Mouse (Mus musculus): ENCODE measurements around the gene Prrt1. TPM values are rescaled to one million over a fixed set of nuclear protein-coding genes. Genes with fewer than 3 reads are reported as not detected.

Prrt1 gene
- polyA plus RNA-seq, 1 experiment from 2014 or later: 2.4 TPM

DNA sequence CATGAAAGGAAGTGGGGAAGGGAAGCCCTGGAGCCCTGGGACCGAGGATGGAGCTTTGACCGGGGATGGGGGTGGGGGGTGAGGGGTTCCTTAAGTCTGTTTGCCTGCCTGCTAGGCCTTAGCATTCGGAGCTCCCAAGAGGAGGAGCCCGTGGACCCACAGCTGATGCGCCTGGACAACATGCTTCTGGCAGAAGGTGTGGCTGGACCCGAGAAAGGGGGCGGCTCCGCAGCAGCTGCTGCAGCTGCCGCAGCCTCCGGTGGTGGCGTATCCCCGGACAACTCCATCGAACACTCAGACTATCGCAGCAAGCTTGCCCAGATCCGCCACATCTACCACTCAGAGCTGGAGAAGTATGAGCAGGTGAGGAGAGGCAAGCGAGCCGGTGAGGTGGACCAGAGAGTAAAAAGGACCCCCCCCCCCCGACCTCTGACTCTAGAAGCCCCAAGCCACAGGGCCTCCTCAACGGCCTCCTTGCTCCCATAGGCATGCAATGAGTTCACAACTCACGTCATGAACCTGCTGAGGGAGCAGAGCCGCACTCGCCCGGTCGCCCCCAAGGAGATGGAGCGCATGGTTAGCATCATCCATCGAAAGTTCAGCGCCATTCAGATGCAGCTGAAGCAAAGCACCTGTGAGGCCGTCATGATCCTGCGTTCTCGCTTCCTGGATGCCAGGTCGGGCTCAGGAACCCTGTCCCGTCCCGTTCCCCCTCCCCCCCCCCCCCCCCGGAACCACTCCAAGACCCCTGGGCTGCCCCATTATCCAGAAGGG, 35.4 kb upstream of the Prrt1 start:
- 52% methylated on average over 34 of the region's 34 CpGs for WGBS
- Histone ChIP-seq H3K4me2 (peak overlapping the region; percentile 82), H3K27ac (ENCODE audit: low read depth, low read length) (peak overlapping the region; percentile 97), H3K9ac (ENCODE audit: low read length) (peak overlapping the region; percentile 96), H3K9me3 (ENCODE audit: control insufficient read depth, low read length) (no peaks in the 10 kb centered on the region), H3K4me1 (ENCODE audit: control insufficient read depth, insufficient read depth, low read length) (peaks cover 50% of the 10 kb centered on the region), H3K36me3 (ENCODE audit: control insufficient read depth, insufficient read depth, low read length) (peaks cover 5% of the 10 kb centered on the region; the same call in 1 of the 2 replicates), H3K27me3 (ENCODE audit: control insufficient read depth, insufficient read depth, low read length) (no peaks in the 10 kb centered on the region), H3K4me3 (ENCODE audit: low read depth, low read length) (peak overlapping the region; percentile 73)
- no peak for DNase-seq (ENCODE audit: low spot score, missing footprints)
- ATAC-seq (ENCODE audit: low FRiP score): no peak

DNA sequence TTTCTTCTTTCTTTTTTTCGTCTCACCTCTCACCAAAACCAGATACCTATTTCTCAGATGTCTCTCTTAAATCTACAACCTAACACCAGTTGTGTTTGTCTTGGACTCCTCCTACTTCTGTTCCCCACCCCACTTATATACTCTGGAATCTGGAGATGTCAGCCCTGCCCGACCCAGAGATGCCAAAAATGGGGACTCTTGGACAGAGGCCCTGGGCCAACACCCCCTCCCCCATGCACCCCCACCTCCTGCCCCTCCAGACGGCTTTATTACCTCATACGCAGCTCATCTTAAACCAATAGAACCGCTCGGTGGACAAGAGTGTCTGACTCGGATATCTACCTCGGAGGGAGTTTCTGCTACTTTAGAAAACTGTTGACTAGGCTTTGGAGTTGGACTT, 33.2 kb upstream of the Prrt1 start:
- no peak for ATAC-seq (ENCODE audit: low FRiP score)
- Histone ChIP-seq H3K27ac (ENCODE audit: low read depth, low read length) (no peak overlapping the region), H3K9ac (ENCODE audit: low read length) (no peak overlapping the region), H3K9me3 (ENCODE audit: control insufficient read depth, low read length) (no peaks in the 10 kb centered on the region), H3K27me3 (ENCODE audit: control insufficient read depth, insufficient read depth, low read length) (no peaks in the 10 kb centered on the region), H3K4me3 (ENCODE audit: low read depth, low read length) (no peak overlapping the region), H3K36me3 (ENCODE audit: control insufficient read depth, insufficient read depth, low read length) (peaks cover 12% of the 10 kb centered on the region), H3K4me1 (ENCODE audit: control insufficient read depth, insufficient read depth, low read length) (peaks cover 29% of the 10 kb centered on the region), H3K4me2 (no peak overlapping the region)
- 81% methylated on average over 8 of the region's 8 CpGs for WGBS
- no peak for DNase-seq (ENCODE audit: low spot score, missing footprints)

GRCm38 (mm10) chr17:34597566-34598095, 31.7 kb upstream of the Prrt1 start, which contains the start of gene Ager:
TSS of gene Ager (plus strand) at chr17:34597862.
- peaks cover 30% of the 10 kb centered on the region for H3K4me1 ChIP-seq (ENCODE audit: control insufficient read depth, insufficient read depth, low read length)
- ATAC-seq (ENCODE audit: low FRiP score) (no peak), DNase-seq (ENCODE audit: low spot score, missing footprints) (peak; percentile 78)
- H3K36me3 ChIP-seq (ENCODE audit: control insufficient read depth, insufficient read depth, low read length): peaks cover 12% of the 10 kb centered on the region
- H3K4me2 ChIP-seq: no peak within 1 kb of the TSS
- H3K27ac ChIP-seq (ENCODE audit: low read depth, low read length): no peak within 1 kb of the TSS
- no peak within 1 kb of the TSS for H3K4me3 ChIP-seq (ENCODE audit: low read depth, low read length)
- H3K9me3 ChIP-seq (ENCODE audit: control insufficient read depth, low read length): no peaks in the 10 kb centered on the region
- 21% methylated on average over 6 of the region's 6 CpGs for WGBS
- H3K27me3 ChIP-seq (ENCODE audit: control insufficient read depth, insufficient read depth, low read length): no peaks in the 10 kb centered on the region
- no peak within 1 kb of the TSS for H3K9ac ChIP-seq (ENCODE audit: low read length)

GRCm38 (mm10) chr17:34599891-34600290, 29.4 kb upstream of the Prrt1 start:
- peaks cover 10% of the 10 kb centered on the region for H3K36me3 ChIP-seq (ENCODE audit: control insufficient read depth, insufficient read depth, low read length)
- H3K4me3 ChIP-seq (ENCODE audit: low read depth, low read length): no peak overlapping the region
- peaks cover 22% of the 10 kb centered on the region for H3K4me1 ChIP-seq (ENCODE audit: control insufficient read depth, insufficient read depth, low read length)
- H3K9ac ChIP-seq (ENCODE audit: low read length): no peak overlapping the region
- H3K27me3 ChIP-seq (ENCODE audit: control insufficient read depth, insufficient read depth, low read length): no peaks in the 10 kb centered on the region
- no peaks in the 10 kb centered on the region for H3K9me3 ChIP-seq (ENCODE audit: control insufficient read depth, low read length)
- no peak overlapping the region for H3K27ac ChIP-seq (ENCODE audit: low read depth, low read length)
- no peak overlapping the region for H3K4me2 ChIP-seq
- 74% methylated on average over 9 of the region's 9 CpGs for WGBS
- DNase-seq (ENCODE audit: low spot score, missing footprints) (peak; percentile 10), ATAC-seq (ENCODE audit: low FRiP score) (no peak)

GRCm38 (mm10) chr17:34601796-34602195, 27.5 kb upstream of the Prrt1 start:
- H3K9ac ChIP-seq (ENCODE audit: low read length): no peak overlapping the region
- no peak overlapping the region for H3K4me3 ChIP-seq (ENCODE audit: low read depth, low read length)

GRCm38 (mm10) chr17:34603375-34604060, 25.8 kb upstream of the Prrt1 start, which contains the start of gene Rnf5:
TSS of gene Rnf5 (minus strand) at chr17:34603690.
- Histone ChIP-seq H3K4me1 (ENCODE audit: control insufficient read depth, insufficient read depth, low read length) (peaks cover 26% of the 10 kb centered on the region), H3K9ac (ENCODE audit: low read length) (peak within 1 kb of the TSS; percentile 96), H3K36me3 (ENCODE audit: control insufficient read depth, insufficient read depth, low read length) (peaks cover 7% of the 10 kb centered on the region), H3K9me3 (ENCODE audit: control insufficient read depth, low read length) (no peaks in the 10 kb centered on the region), H3K27me3 (ENCODE audit: control insufficient read depth, insufficient read depth, low read length) (no peaks in the 10 kb centered on the region), H3K27ac (ENCODE audit: low read depth, low read length) (peak within 1 kb of the TSS; percentile 88), H3K4me2 (peak within 1 kb of the TSS; percentile 97), H3K4me3 (ENCODE audit: low read depth, low read length) (peak within 1 kb of the TSS; percentile 99)
- DNase-seq (ENCODE audit: low spot score, missing footprints) (peak; percentile 99), ATAC-seq (ENCODE audit: low FRiP score) (peak; percentile 94)
- WGBS: under 1% methylated on average over 28 of the region's 30 CpGs

More at GRCm38 (mm10) chr17:34601796-34602195, 27.5 kb upstream of the Prrt1 start:
- H3K36me3 ChIP-seq (ENCODE audit: control insufficient read depth, insufficient read depth, low read length): peaks cover 7% of the 10 kb centered on the region
- peaks cover 25% of the 10 kb centered on the region for H3K4me1 ChIP-seq (ENCODE audit: control insufficient read depth, insufficient read depth, low read length)
- no peaks in the 10 kb centered on the region for H3K9me3 ChIP-seq (ENCODE audit: control insufficient read depth, low read length)
- DNase-seq (ENCODE audit: low spot score, missing footprints) (no peak), ATAC-seq (ENCODE audit: low FRiP score) (no peak)
- no peak overlapping the region for H3K27ac ChIP-seq (ENCODE audit: low read depth, low read length)
- no peaks in the 10 kb centered on the region for H3K27me3 ChIP-seq (ENCODE audit: control insufficient read depth, insufficient read depth, low read length)
- H3K4me2 ChIP-seq: peak overlapping the region; percentile 91
- WGBS: 92% methylated on average over 12 of the region's 12 CpGs

DNA sequence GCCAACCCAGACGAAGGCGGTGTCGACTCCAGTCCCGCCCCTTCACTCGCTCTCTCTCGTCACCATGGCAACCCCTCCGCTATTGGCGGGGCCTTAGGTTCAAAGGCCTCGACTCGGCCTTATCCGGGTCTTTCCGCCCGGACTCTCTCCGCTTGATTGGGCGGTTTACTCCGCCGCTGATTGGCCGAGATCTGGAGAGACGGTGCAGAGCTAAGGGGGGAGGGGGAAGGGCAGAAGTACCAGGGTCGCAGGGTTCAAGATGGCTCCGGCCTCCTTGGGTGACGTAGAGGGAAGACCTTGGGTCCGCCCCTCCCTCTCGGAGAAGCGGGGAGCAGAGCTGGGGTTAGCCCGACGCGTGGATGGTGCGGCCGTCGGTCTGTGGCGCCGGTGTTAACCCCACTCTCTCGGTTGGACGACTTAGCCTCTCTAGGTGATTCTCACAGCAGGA, 25.2 kb upstream of the Prrt1 start, which contains the start of gene Agpat1:
Agpat1 (plus strand) TSS at position 202 of the 448 bp plus-strand sequence.
- Histone ChIP-seq H3K27me3 (ENCODE audit: control insufficient read depth, insufficient read depth, low read length) (no peaks in the 10 kb centered on the region), H3K9ac (ENCODE audit: low read length) (peak within 1 kb of the TSS; percentile 96), H3K4me3 (ENCODE audit: low read depth, low read length) (peak within 1 kb of the TSS; percentile 99), H3K9me3 (ENCODE audit: control insufficient read depth, low read length) (no peaks in the 10 kb centered on the region), H3K36me3 (ENCODE audit: control insufficient read depth, insufficient read depth, low read length) (peaks cover 7% of the 10 kb centered on the region), H3K4me2 (peak within 1 kb of the TSS; percentile 97), H3K27ac (ENCODE audit: low read depth, low read length) (peak within 1 kb of the TSS; percentile 88), H3K4me1 (ENCODE audit: control insufficient read depth, insufficient read depth, low read length) (peaks cover 26% of the 10 kb centered on the region)
- peak; percentile 100 for DNase-seq (ENCODE audit: low spot score, missing footprints)
- peak; percentile 89 for ATAC-seq (ENCODE audit: low FRiP score)
- under 1% methylated on average over 33 of the region's 35 CpGs for WGBS

DNA sequence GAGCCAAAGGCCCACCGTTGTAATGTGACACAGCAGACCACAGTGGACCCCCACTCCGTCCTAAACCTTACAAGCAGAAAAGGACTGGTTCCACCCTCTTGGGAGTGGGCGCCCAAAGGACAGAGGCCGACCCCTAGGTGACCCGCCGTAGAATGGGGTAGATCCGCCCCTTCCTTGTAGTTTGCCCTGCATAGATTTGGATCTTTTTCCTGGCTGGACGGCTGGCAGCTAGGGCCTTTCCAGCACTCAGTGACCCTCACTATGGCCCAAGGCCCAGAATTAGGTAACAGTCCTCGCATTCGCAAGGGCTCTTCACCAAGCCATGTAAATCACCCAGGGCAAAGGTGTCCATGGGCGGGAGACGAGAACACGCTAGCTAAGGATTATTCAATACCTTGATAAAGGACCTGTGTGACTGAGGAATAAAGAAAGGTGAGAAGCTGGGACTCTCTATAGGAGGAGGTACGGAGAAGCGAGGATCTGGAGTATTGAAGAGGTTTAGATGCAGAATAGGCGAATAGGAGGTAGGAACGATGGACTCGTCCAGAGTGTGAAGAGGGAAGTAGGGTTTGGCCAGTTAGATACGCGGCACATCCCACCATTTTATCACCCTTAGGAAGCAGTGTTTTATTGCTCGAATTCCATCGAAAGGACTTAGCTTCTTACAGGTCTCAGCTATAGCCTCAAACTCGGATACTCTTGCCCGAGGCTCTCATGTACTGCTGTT, 24.7 kb upstream of the Prrt1 start:
- peaks cover 26% of the 10 kb centered on the region for H3K4me1 ChIP-seq (ENCODE audit: control insufficient read depth, insufficient read depth, low read length)
- H3K36me3 ChIP-seq (ENCODE audit: control insufficient read depth, insufficient read depth, low read length): peaks cover 7% of the 10 kb centered on the region
- peak overlapping the region; percentile 97 for H3K4me2 ChIP-seq
- DNase-seq (ENCODE audit: low spot score, missing footprints): no peak
- peak overlapping the region; percentile 96 for H3K9ac ChIP-seq (ENCODE audit: low read length)
- H3K9me3 ChIP-seq (ENCODE audit: control insufficient read depth, low read length): no peaks in the 10 kb centered on the region
- 17% methylated on average over 24 of the region's 24 CpGs for WGBS
- peak overlapping the region; percentile 88 for H3K27ac ChIP-seq (ENCODE audit: low read depth, low read length)
- no peak for ATAC-seq (ENCODE audit: low FRiP score)
- H3K27me3 ChIP-seq (ENCODE audit: control insufficient read depth, insufficient read depth, low read length): no peaks in the 10 kb centered on the region
- H3K4me3 ChIP-seq (ENCODE audit: low read depth, low read length): peak overlapping the region; percentile 99

All from midbrain, embryonic 11.5 days (tissue).